8 mouse cellular contexts compared by ENCODE assay signal in genomic region chr13:34154217-34154930, GRCm38 (mm10). TPM values are rescaled to one million over a fixed set of nuclear protein-coding genes. Genes with fewer than 3 reads are reported as not detected.
DNase-seq lines count a peak whose midpoint lies in the region; ATAC-seq and TF ChIP-seq lines count a peak whose summit lies in the region.

No protein-coding gene starts in this region.

- intact Hi-C loops in heart, postnatal 10 days (cut with DNase I) = no loop called here

- in situ Hi-C loops in ES-E14 (cut with MboI; ENCODE audit: low sequenced_read_pairs in 2 of 2, unreplicated experiment in 2 of 2) = no loop called here

- peak overlapping the region; percentile 63; the same call in 1 of the 2 replicates for H3K27ac ChIP-seq in ES-E14 (ENCODE audit: insufficient read depth, low read depth, low read length, poor library complexity, severe bottlenecking)
- H3K27ac ChIP-seq in neural tube, embryonic 15.5 days (replicated peaks) = peak overlapping the region; percentile 78

- H3K4me1 ChIP-seq in ES-E14 (ENCODE audit: control insufficient read depth in 2 of 2, insufficient read depth in 2 of 2, low read length in 2 of 2, poor library complexity in 1 of 2) = peaks cover 24 to 26% of the 10 kb centered on the region in 2 experiments
- H3K4me1 ChIP-seq in neural tube, embryonic 15.5 days = peaks cover 32% of the 10 kb centered on the region

- WGBS in neural tube, embryonic 15.5 days = 42% methylated on average over 13 of the region's 13 CpGs

- no peaks in the 10 kb centered on the region for H3K36me3 ChIP-seq in ES-E14 (ENCODE audit: control insufficient read depth, insufficient read depth, low read length, poor library complexity, severe bottlenecking)
- no peaks in the 10 kb centered on the region for H3K36me3 ChIP-seq in neural tube, embryonic 15.5 days

- peak overlapping the region; percentile 35; the same call in 1 of the 2 replicates for H3K9ac ChIP-seq in ES-E14 (ENCODE audit: insufficient read depth, low read depth, low read length, poor library complexity, severe bottlenecking)
- peak overlapping the region; percentile 34 for H3K9ac ChIP-seq in neural tube, embryonic 15.5 days (replicated peaks)

- DNase-seq in ES-E14 (ENCODE audit: low read depth, low spot score) = peak; percentile 95
- peak; percentile 57 for DNase-seq in brain, embryonic 18.5 days (ENCODE audit: low read depth, low spot score)
- DNase-seq in heart, postnatal 10 days = peak; percentile 87 to 90
- peak; percentile 85 to 90 for DNase-seq in kidney, postnatal 36 days
- DNase-seq in lung, adult 18-20 months = peak; percentile 76 to 85
- DNase-seq in urinary bladder, postnatal 25 days (ENCODE audit: low spot score) = peak; percentile 64

- peak overlapping the region; percentile 47 for H3K4me2 ChIP-seq in neural tube, embryonic 15.5 days

- ATAC-seq in erythroid progenitor cell, adult 5-6 weeks (replicated peaks; ENCODE audit: low FRiP score, poor library complexity, severe bottlenecking) = peak; percentile 61
- ATAC-seq in neural tube, embryonic 15.5 days (ENCODE audit: low FRiP score) = peak; percentile 33; the same call in 1 of the 2 replicates

- H3K9me3 ChIP-seq in ES-E14 (ENCODE audit: control insufficient read depth, insufficient read depth, low read depth, low read length) = no peaks in the 10 kb centered on the region
- H3K9me3 ChIP-seq in neural tube, embryonic 15.5 days (replicated peaks) = no peaks in the 10 kb centered on the region

- no peak overlapping the region for H3K4me3 ChIP-seq in ES-E14 (ENCODE audit: insufficient read depth in 1 of 2, low read depth in 1 of 2, low read length in 2 of 2, poor library complexity in 1 of 2, severe bottlenecking in 1 of 2)
- H3K4me3 ChIP-seq in neural tube, embryonic 15.5 days (replicated peaks) = peak overlapping the region; percentile 24

- H3K27me3 ChIP-seq in neural tube, embryonic 15.5 days (replicated peaks) = no peaks in the 10 kb centered on the region

TF ChIP-seq in ES-E14, 5 proteins besides CTCF, POLR2A, EP300 and RAD21:
- TF ChIP-seq CHD2 (IDR thresholded peaks at IDR 0.05; ENCODE audit: low read depth, low read length) (0 out of 2 replicates have a peak, but pooled peaks have one; percentile 26), ZNF384 (IDR thresholded peaks at IDR 0.05; ENCODE audit: low read depth, low read length) (peak; percentile 19; the same call in 1 of the 2 replicates), ZC3H11A (IDR thresholded peaks at IDR 0.05; ENCODE audit: borderline replicate concordance, low read depth, low read length) (peak; percentile 50; the same call in 1 of the 2 replicates), MAFK (IDR thresholded peaks at IDR 0.05; ENCODE audit: insufficient read depth, low read depth, low read length) (0 out of 2 replicates have a peak, but pooled peaks have one; percentile 58), HCFC1 (IDR thresholded peaks at IDR 0.05; ENCODE audit: borderline replicate concordance, insufficient read depth, low read length) (no peak)

RNA-seq across cellular contexts. Expression of gene Psmg4, which starts 8.4 kb away (rescaled TPM):
- 80.1 and 99.8 TPM in 2 replicates for total RNA-seq in ES-E14 (2012; rRNA removed)
- 3.8 and 10.5 TPM in 2 replicates for total RNA-seq in erythroid progenitor cell, adult 5-6 weeks (2015; ENCODE audit: low replicate concordance)
- total RNA-seq in erythroid progenitor cell, adult 5-6 weeks (2017; ENCODE audit: low replicate concordance) = 4.4 and 36.2 TPM in 2 replicates
- total RNA-seq in heart, postnatal 10 days (2021) = 10 to 100 TPM; 34.0 to 39.0 TPM
- 86.8 and 96.5 TPM in 2 replicates for polyA plus RNA-seq in neural tube, embryonic 15.5 days (2015; fragmentation: Nextera tagmentation; extraction: Ambion mirVana)

RNA-seq across cellular contexts. Expression of gene Tubb2b, which starts 24.1 kb away (rescaled TPM):
- 122 and 139 TPM in 2 replicates for total RNA-seq in ES-E14 (2012; rRNA removed)
- not detected in 2 replicates for total RNA-seq in erythroid progenitor cell, adult 5-6 weeks (2015; ENCODE audit: low replicate concordance)
- total RNA-seq in erythroid progenitor cell, adult 5-6 weeks (2017; ENCODE audit: low replicate concordance) = 1.4 TPM in 1 of 2 replicates, not detected in the other
- 10 to 100 TPM; 22.7 to 27.2 TPM for total RNA-seq in heart, postnatal 10 days (2021)
- polyA plus RNA-seq in neural tube, embryonic 15.5 days (2015; fragmentation: Nextera tagmentation; extraction: Ambion mirVana) = 777 and 1,015 TPM in 2 replicates

Comparison
In these comparisons a context has a peak if more than half of its experiments do, and no peak if none do; other contexts are left out.
1. RNA of gene Tubb2b, which starts 24.1 kb away (total RNA-seq): 122 to 139 TPM in ES-E14 and 22.7 to 27.2 TPM in heart, postnatal 10 days; 1.4 TPM in erythroid progenitor cell, adult 5-6 weeks; every median in the first group is over 4 times any median in the second.
2. Peak in every context shown above with its lines, with median percentiles within 50 percentile points of each other: DNase-seq.